Mouse (Mus musculus) stomach, postnatal 0 days (tissue): ENCODE measurements around the gene Pdia2.

ENCODE experiments used
- CTCF ChIP-seq: IDR thresholded peaks from 2 replicates; pipeline ENCODE4 v1.5.1; 2016; ENCODE audit warnings: antibody characterized with exemption, low read depth, mild to moderate bottlenecking, moderate library complexity
- EP300 ChIP-seq: optimal IDR thresholded peaks from 2 replicates; pipeline ENCODE3; 2016; ENCODE audit warnings: antibody characterized with exemption

DNA sequence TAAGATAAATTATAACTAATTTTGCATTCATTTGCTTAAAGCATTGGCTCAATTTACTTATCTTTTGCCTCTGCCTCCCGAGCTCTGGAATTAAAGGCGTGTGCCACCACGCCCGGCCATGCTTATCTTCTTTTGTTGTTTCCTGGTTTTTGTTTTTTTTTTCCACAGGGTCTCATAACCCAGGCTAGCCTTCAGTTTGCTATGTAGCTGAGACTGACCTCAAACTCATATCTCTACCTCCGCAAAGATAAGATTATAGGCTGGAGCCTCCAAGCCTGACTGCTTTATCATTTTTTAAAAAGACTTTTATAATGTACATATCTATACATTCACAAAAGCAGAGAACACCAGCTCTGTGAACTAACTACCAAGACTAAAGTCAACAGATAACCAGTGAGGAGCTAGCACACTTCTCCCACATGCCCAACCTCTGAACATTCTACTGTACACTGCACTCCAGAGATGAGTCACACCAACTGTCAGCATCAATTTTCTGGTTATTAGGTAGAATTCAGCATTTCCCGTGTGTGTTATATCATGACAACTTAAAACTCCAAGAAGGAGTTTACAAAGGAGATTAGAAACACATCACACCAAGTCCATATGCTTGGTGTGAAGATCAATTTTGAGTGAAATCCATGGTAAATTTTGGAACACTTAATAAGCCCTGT lies 41.4 kb upstream of the Pdia2 start:
- TF ChIP-seq CTCF (no peak), EP300 (no peak)
